Mouse (Mus musculus) C2C12 (cell line): ENCODE results near the gene Nfia. TPM values are rescaled to one million over a fixed set of nuclear protein-coding genes. Genes with fewer than 3 reads are reported as not detected.

Experiments
- H3K27me3 ChIP-seq: one replicate; pipeline ENCODE4 v1.6.1; 2011; ENCODE audit not compliant: control insufficient read depth, insufficient read depth, insufficient read length
- H3K36me3 ChIP-seq: one replicate; pipeline ENCODE4 v1.6.1; 2011; ENCODE audit not compliant: control insufficient read depth, insufficient read depth
- H3K4me3 ChIP-seq: one replicate; pipeline ENCODE4 v1.5.1; 2011; ENCODE audit warnings: mild to moderate bottlenecking, control low read depth; ENCODE audit not compliant: poor library complexity, insufficient read depth, severe bottlenecking
- H3K79me2 ChIP-seq: one replicate; pipeline ENCODE4 v1.6.1; 2011; ENCODE audit not compliant: control insufficient read depth, insufficient read depth
- H3K79me3 ChIP-seq: one replicate; pipeline ENCODE4 v1.6.1; 2011; ENCODE audit warnings: low read depth, control low read depth
- H3ac ChIP-seq: one replicate; pipeline ENCODE3; 2011; ENCODE audit warnings: low read depth; ENCODE audit not compliant: control insufficient read depth, insufficient read length
- CEBPB ChIP-seq: IDR thresholded peaks from one replicate; pipeline ENCODE4 v1.6.1; 2011; ENCODE audit warnings: low read depth, mild to moderate bottlenecking, control low read depth, moderate library complexity
- CTCF ChIP-seq: IDR thresholded peaks from one replicate; pipeline ENCODE4 v1.5.1; 2011; ENCODE audit not compliant: control insufficient read depth, insufficient read depth, insufficient read length
- FOSL1 ChIP-seq: IDR thresholded peaks from one replicate; pipeline ENCODE4 v1.8.0; 2011; ENCODE audit warnings: mild to moderate bottlenecking, low read length; ENCODE audit not compliant: poor library complexity, insufficient read depth, severe bottlenecking
- MAX ChIP-seq: IDR thresholded peaks from one replicate; pipeline ENCODE4 v1.6.1; 2011; ENCODE audit warnings: mild to moderate bottlenecking, control low read depth
- MYOD1 ChIP-seq: IDR thresholded peaks from one replicate; pipeline ENCODE4 v1.6.1; 2011; ENCODE audit warnings: low read depth; ENCODE audit not compliant: control insufficient read depth, insufficient read length
- MYOG ChIP-seq: IDR thresholded peaks from one replicate; pipeline ENCODE4 v1.6.1; 2011; ENCODE audit not compliant: control insufficient read depth, insufficient read length; ENCODE audit errors: extremely low read depth
- USF1 ChIP-seq: IDR thresholded peaks from one replicate; pipeline ENCODE4 v1.6.1; 2011; ENCODE audit warnings: low read depth, mild to moderate bottlenecking, control low read depth, moderate library complexity
- polyA plus RNA-seq: library from polyadenylated mRNA; unstranded; fragments of >200 nt; fragmentation: generic; extraction: Trizol; gene quantifications from one replicate; pipeline ENCODE4 v1.2.1, GENCODE M21; 2012; ENCODE audit warnings: missing spikeins

Gene Nfia
- polyA plus RNA-seq, 1 experiment = 0.33 TPM

- TF ChIP-seq MAX (no peak), USF1 (no peak), MYOD1 (no peak)
- no peak overlapping the region for H3K4me3 ChIP-seq
- no peaks in the 10 kb centered on the region for H3K79me3 ChIP-seq
- H3K79me2 ChIP-seq = no peaks in the 10 kb centered on the region
- no peaks in the 10 kb centered on the region for H3K27me3 ChIP-seq
- H3K36me3 ChIP-seq = no peaks in the 10 kb centered on the region
- no peak overlapping the region for H3ac ChIP-seq
These were observed 336.1 kb downstream of the Nfia start for GRCm38 (mm10) chr4:98108676-98109016.

DNA sequence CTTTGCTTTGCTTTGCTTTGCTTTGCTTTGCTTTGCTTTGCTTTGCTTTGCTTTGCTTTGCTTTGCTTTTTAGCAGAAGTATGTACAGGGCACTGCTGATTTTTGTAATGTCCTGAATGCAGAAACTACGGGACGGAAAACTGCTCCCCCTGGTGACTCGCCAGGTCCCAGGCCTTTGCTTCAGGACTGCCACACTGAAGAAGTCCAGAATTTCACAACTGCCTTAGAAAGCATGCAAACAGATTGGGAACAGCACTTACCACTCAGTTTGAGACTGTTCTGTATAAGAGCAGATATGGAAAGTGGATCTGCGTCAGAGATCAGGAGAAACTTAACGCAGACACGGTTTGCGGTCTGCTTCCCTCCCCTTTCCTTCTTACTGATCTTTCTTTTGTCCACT, 336.5 kb downstream of the Nfia start:
- H3K79me3 ChIP-seq = no peaks in the 10 kb centered on the region
- no peaks in the 10 kb centered on the region for H3K36me3 ChIP-seq
- H3ac ChIP-seq = no peak overlapping the region
- no peaks in the 10 kb centered on the region for H3K27me3 ChIP-seq
- TF ChIP-seq USF1 (no peak), MAX (no peak), FOSL1 (no peak), CTCF (no peak), CEBPB (no peak), MYOG (no peak), MYOD1 (no peak)
- H3K4me3 ChIP-seq = no peak overlapping the region
- H3K79me2 ChIP-seq = no peaks in the 10 kb centered on the region

- no peak for TF ChIP-seq MAX
- Histone ChIP-seq H3K79me2 (no peaks in the 10 kb centered on the region), H3K36me3 (no peaks in the 10 kb centered on the region), H3ac (no peak overlapping the region), H3K4me3 (no peak overlapping the region), H3K79me3 (no peaks in the 10 kb centered on the region), H3K27me3 (no peaks in the 10 kb centered on the region)
These were observed 337.4 kb downstream of the Nfia start for GRCm38 (mm10) chr4:98109911-98110310.

- Histone ChIP-seq H3ac (no peak overlapping the region), H3K36me3 (no peaks in the 10 kb centered on the region), H3K79me2 (no peaks in the 10 kb centered on the region), H3K79me3 (no peaks in the 10 kb centered on the region), H3K27me3 (no peaks in the 10 kb centered on the region), H3K4me3 (no peak overlapping the region)
- TF ChIP-seq MYOD1 (no peak), CEBPB (no peak), MYOG (no peak), CTCF (no peak)
These were observed 340.9 kb downstream of the Nfia start for GRCm38 (mm10) chr4:98113289-98114024.

- no peaks in the 10 kb centered on the region for H3K79me2 ChIP-seq
- TF ChIP-seq MYOD1 = no peak
- no peak for TF ChIP-seq FOSL1
- no peak for TF ChIP-seq CEBPB
- TF ChIP-seq MAX = no peak
These were observed 342.4 kb downstream of the Nfia start for GRCm38 (mm10) chr4:98114966-98115365.

GRCm38 (mm10) chr4:98115401-98115800, 342.9 kb downstream of the Nfia start:
- no peak for TF ChIP-seq MYOD1
- TF ChIP-seq CEBPB = no peak
- no peak for TF ChIP-seq USF1
- no peak for TF ChIP-seq MAX
- TF ChIP-seq CTCF = no peak
- no peak for TF ChIP-seq MYOG
- no peak for TF ChIP-seq FOSL1
- no peaks in the 10 kb centered on the region for H3K27me3 ChIP-seq
- H3K79me3 ChIP-seq = no peaks in the 10 kb centered on the region
- H3K4me3 ChIP-seq = no peak overlapping the region
- no peak overlapping the region for H3ac ChIP-seq
- no peaks in the 10 kb centered on the region for H3K79me2 ChIP-seq
- no peaks in the 10 kb centered on the region for H3K36me3 ChIP-seq

More at GRCm38 (mm10) chr4:98114966-98115365, 342.4 kb downstream of the Nfia start:
- Histone ChIP-seq H3K36me3 (no peaks in the 10 kb centered on the region), H3K27me3 (no peaks in the 10 kb centered on the region), H3K79me3 (no peaks in the 10 kb centered on the region), H3K4me3 (no peak overlapping the region), H3ac (no peak overlapping the region)
